Mouse (Mus musculus) spleen, postnatal 4 days (tissue): Measurements from ENCODE around the gene Nans.
A peak's percentile ranks its signal among the peaks of the same experiment; 100 is the strongest.

Experiments used
- DNase-seq, 2 experiments: peaks; one replicate each; pipeline ENCODE4 v3.0.0; 2022; ENCODE audit warnings: low spot score in 2 of 2

Gene Nans

GRCm38 (mm10) chr4:46532511-46532910, 43.5 kb downstream of the Nans start:
- DNase-seq = no peak

DNA sequence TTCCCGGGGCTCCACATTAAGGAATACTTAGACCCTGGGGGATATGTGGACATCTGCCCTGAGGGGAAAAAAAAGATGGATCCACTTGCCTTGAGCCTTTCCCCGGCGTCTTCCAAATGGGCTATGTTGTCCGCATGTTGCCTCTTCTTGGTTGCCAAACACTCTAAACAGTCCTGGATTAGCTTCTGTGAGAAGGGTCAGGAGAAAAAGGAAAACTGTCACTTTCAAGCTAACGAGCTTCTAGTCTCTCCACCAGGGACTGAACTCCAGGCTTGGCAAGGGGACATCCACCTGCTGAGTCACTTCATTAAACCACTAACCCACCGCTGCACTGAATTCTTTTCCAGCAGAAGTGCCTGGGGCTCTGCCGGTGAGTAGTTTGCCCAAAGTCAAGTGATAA, 43.9 kb downstream of the Nans start:
- DNase-seq = no peak

DNA sequence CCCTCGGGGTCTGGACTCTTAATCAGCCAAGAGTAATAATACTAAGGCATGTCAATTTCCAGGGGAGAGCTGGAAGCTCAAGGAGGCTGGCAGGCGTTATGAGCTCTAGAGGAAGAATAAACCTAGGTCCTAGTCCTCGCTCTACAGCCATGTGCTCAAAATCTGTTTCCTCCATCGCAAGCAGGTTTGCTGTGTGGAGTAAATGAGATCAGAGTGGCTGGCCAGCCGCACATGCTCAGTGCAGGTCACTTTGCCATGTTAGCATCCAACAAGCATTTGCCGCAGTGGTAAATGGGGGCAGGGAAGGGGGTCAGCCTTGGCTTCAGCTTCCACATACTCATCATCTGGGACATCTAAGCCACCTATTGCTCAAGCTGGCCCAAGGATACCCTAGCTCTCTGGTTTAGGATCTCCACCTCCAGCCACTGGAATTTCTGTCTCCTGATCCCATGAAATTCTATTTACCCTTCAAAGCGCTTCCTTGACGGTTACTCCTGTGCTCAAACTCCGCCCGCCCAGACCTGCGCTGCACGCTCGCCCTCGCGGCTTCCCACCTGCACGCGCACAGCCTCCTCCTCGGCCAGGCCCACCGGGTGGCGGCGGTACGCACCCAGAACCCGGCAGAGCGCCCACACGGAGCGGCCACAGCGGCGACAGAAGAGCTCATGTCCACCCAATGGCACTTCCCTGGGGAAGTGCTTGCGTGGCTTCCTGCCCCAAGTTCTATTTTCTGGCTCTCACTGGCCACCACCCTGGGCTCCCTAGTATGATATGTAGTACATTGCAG, 45.1 kb downstream of the Nans start:
- DNase-seq = no peak

GRCm38 (mm10) chr4:46535094-46535830, 46.2 kb downstream of the Nans start:
- DNase-seq = no peak

- DNase-seq = peak; percentile 44 to 77
These were observed 46.9 kb downstream of the Nans start, which contains the start of gene Trim14 for GRCm38 (mm10) chr4:46535840-46536361. Trim14 (minus strand) TSS chr4:46536141.

DNA sequence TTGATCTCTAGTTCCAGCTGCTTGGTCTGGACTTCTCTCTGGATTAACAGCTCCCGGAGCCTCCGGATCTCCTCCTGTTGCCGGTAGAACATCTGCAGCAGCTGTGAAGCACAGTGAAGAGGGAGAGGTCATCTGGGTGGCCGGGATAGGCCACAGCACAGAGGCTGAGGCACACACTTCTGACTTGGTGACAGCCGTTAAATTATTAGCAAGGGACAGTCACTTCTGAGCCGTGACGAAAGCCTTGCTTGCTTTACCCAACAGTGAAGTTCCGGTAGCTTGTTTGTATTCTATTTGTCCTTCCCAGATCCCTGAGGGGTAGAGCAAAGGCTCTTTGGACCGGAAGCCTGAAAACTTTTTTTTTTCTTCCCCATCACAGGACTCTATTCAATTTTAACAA, 50.1 kb downstream of the Nans start:
- no peak for DNase-seq

GRCm38 (mm10) chr4:46541707-46542106, 52.7 kb downstream of the Nans start:
- no peak for DNase-seq

- DNase-seq = no peak
These were observed 54.5 kb downstream of the Nans start for GRCm38 (mm10) chr4:46543366-46544050.

DNA sequence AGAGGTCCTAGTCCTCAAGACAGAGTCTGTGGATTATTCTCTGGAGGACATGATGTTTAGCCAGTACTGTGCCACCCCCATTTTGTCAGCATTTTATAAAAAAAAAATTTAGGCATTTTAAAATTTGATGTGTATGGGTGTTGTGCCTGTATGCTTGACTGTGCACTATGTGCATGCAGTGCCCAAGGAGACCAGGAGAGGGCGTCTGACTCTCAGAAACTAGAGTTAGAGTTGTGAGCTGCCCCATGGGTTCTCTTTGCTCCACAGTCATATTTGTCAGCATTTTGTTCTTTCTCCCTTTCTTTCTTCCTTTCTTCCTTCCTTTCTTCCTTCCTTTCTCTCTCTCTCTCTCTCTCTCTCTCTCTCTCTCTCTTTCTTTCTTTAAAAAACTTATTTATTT, 55.3 kb downstream of the Nans start:
- DNase-seq = peak; percentile 75 to 89

DNA sequence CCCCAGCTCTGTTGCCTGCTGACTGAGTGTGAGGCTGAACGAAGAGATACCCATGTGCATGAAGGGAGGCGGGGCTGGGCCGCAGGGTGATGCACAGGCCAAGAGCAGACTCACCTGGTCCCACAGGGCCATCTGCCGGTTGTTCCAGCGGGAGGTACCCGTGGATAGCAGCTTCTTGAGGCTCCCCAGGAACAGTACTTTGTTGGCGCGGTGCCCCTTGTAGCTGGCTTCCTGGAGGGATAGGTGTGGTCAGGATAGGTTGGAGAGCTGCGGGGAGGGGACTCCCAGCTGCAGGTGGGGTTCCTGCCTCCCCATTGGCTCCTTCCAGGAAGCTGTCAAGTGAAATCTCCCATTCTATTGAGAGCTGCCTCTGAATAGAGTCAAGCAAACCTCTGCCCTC, 56.5 kb downstream of the Nans start:
- DNase-seq = no peak

DNA sequence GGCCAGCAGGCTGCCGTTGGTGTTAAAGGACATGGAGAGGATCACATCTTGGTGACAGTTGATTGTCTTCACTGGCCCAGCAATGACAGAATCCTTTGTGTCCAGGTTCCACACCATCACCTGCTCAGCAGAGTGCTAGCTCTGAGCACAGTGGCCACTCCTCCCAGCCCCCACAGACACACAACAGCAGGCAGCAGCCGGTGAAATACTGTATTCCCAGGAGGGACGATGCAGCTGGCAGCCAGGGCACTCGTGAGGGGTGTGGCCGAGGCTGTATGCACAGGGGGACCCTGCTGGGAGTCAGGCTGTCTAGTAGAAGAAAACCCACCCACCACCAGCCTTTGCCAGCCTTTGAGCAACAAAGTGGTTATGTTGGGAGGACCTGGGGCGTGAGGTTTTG, 57.7 kb downstream of the Nans start:
- no peak for DNase-seq

DNA sequence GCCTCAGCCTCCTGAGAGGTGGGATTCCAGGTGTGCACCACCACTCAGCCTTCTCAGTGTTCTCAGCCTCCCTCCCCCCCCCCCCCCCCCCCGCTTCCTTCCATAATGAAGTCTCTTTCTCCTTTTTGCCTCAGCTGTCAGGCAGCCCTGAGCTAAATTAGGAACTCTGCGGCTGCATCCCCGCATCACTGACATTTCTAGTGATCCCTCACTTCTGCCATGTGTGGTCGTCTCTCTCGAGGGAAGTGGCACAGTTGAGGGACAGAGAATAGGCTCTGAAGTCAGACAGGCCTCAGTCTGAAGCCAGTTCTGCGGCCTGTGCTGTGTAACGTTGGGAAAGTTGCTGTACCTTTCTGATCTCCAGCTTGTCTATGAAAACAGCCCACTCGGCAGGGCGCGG, 60.9 kb downstream of the Nans start:
- DNase-seq = no peak

GRCm38 (mm10) chr4:46550406-46550805, 61.4 kb downstream of the Nans start:
- no peak for DNase-seq
